Mouse (Mus musculus) bone marrow macrophage, adult 2 months (primary cell): ENCODE measurements around the gene Ticrr.

Experiments used
- CTCF ChIP-seq: IDR thresholded peaks from 2 replicates; pipeline ENCODE4 v1.5.1; 2012; ENCODE audit warnings: low read depth, mild to moderate bottlenecking, low read length, moderate library complexity
- POLR2A ChIP-seq: IDR thresholded peaks from 2 replicates; pipeline ENCODE4 v1.6.1; 2012; ENCODE audit warnings: mild to moderate bottlenecking, low read depth, low read length, borderline replicate concordance

- TF ChIP-seq CTCF (no peak), POLR2A (no peak)
These were observed 42.8 kb downstream of the Ticrr start for GRCm38 (mm10) chr7:79702755-79703154.
